Mouse (Mus musculus): ENCODE data around the gene Fndc9. TPM values are rescaled to one million over a fixed set of nuclear protein-coding genes. Genes with fewer than 3 reads are reported as not detected.

Gene Fndc9
- polyA plus RNA-seq, 1 experiment from 2014 or later, result 0.09 TPM

GRCm38 (mm10) chr11:46214368-46215230, 20.7 kb upstream of the Fndc9 start:
- no peak for ATAC-seq (ENCODE audit: borderline replicate concordance, extremely low read depth, low FRiP score, low TSS enrichment)
- Histone ChIP-seq H3K4me2 (peak overlapping the region; percentile 23), H3K4me1 (peaks cover 34% of the 10 kb centered on the region), H3K4me3 (no peak overlapping the region), H3K27ac (peak overlapping the region; percentile 93), H3K9ac (0 out of 2 replicates have a peak overlapping the region, but pooled peaks have one; percentile 1), H3K36me3 (no peaks in the 10 kb centered on the region), H3K9me3 (no peaks in the 10 kb centered on the region), H3K27me3 (no peaks in the 10 kb centered on the region)
- 22% methylated on average over 14 of the region's 14 CpGs for WGBS

GRCm38 (mm10) chr11:46215354-46215753, 20.0 kb upstream of the Fndc9 start:
- no peaks in the 10 kb centered on the region for H3K9me3 ChIP-seq
- H3K4me2 ChIP-seq, result peak overlapping the region; percentile 23
- peak overlapping the region; percentile 93 for H3K27ac ChIP-seq
- H3K4me1 ChIP-seq, result peaks cover 34% of the 10 kb centered on the region
- ATAC-seq (ENCODE audit: borderline replicate concordance, extremely low read depth, low FRiP score, low TSS enrichment), result peak; percentile 66
- no peak overlapping the region for H3K4me3 ChIP-seq
- H3K9ac ChIP-seq, result no peak overlapping the region
- WGBS, result 13% methylated on average over 3 of the region's 3 CpGs
- no peaks in the 10 kb centered on the region for H3K27me3 ChIP-seq
- no peaks in the 10 kb centered on the region for H3K36me3 ChIP-seq

- WGBS, result 66% methylated on average over 7 of the region's 7 CpGs
- ATAC-seq (ENCODE audit: borderline replicate concordance, extremely low read depth, low FRiP score, low TSS enrichment), result no peak
- no peak overlapping the region for H3K4me3 ChIP-seq
- H3K36me3 ChIP-seq, result no peaks in the 10 kb centered on the region
- H3K27me3 ChIP-seq, result no peaks in the 10 kb centered on the region
- no peak overlapping the region for H3K9ac ChIP-seq
- H3K4me1 ChIP-seq, result peaks cover 29% of the 10 kb centered on the region
- H3K4me2 ChIP-seq, result no peak overlapping the region
- no peaks in the 10 kb centered on the region for H3K9me3 ChIP-seq
- no peak overlapping the region for H3K27ac ChIP-seq
These were observed 18.7 kb upstream of the Fndc9 start for GRCm38 (mm10) chr11:46216669-46217068.

- Histone ChIP-seq H3K36me3 (no peaks in the 10 kb centered on the region), H3K4me3 (no peak overlapping the region), H3K4me2 (no peak overlapping the region), H3K9me3 (no peaks in the 10 kb centered on the region), H3K27ac (no peak overlapping the region), H3K9ac (no peak overlapping the region), H3K4me1 (peaks cover 25% of the 10 kb centered on the region), H3K27me3 (no peaks in the 10 kb centered on the region)
- 86% methylated on average over 9 of the region's 9 CpGs for WGBS
- ATAC-seq (ENCODE audit: borderline replicate concordance, extremely low read depth, low FRiP score, low TSS enrichment), result no peak
These were observed 17.6 kb upstream of the Fndc9 start for GRCm38 (mm10) chr11:46217686-46218085.

- Histone ChIP-seq H3K27me3 (no peaks in the 10 kb centered on the region), H3K36me3 (no peaks in the 10 kb centered on the region), H3K9me3 (no peaks in the 10 kb centered on the region), H3K9ac (no peak overlapping the region), H3K27ac (no peak overlapping the region), H3K4me1 (peaks cover 17% of the 10 kb centered on the region), H3K4me3 (no peak overlapping the region), H3K4me2 (no peak overlapping the region)
- ATAC-seq (ENCODE audit: borderline replicate concordance, extremely low read depth, low FRiP score, low TSS enrichment), result no peak
- 46% methylated on average over 5 of the region's 5 CpGs for WGBS
These were observed 16.7 kb upstream of the Fndc9 start for GRCm38 (mm10) chr11:46218584-46218983.

- Histone ChIP-seq H3K9me3 (no peaks in the 10 kb centered on the region), H3K27ac (no peak overlapping the region), H3K4me3 (no peak overlapping the region), H3K4me2 (no peak overlapping the region), H3K27me3 (no peaks in the 10 kb centered on the region), H3K36me3 (no peaks in the 10 kb centered on the region), H3K4me1 (peaks cover 9% of the 10 kb centered on the region), H3K9ac (no peak overlapping the region)
- 84% methylated on average over 9 of the region's 9 CpGs for WGBS
- no peak for ATAC-seq (ENCODE audit: borderline replicate concordance, extremely low read depth, low FRiP score, low TSS enrichment)
These were observed 16.0 kb upstream of the Fndc9 start for GRCm38 (mm10) chr11:46219380-46219779.

- no peak for ATAC-seq (ENCODE audit: borderline replicate concordance, extremely low read depth, low FRiP score, low TSS enrichment)
- peaks cover under 1% of the 10 kb centered on the region for H3K4me1 ChIP-seq
- no peak overlapping the region for H3K4me3 ChIP-seq
- no peaks in the 10 kb centered on the region for H3K9me3 ChIP-seq
- 68% methylated on average over 2 of the region's 2 CpGs for WGBS
- no peak overlapping the region for H3K9ac ChIP-seq
- H3K4me2 ChIP-seq, result no peak overlapping the region
- no peak overlapping the region for H3K27ac ChIP-seq
- H3K36me3 ChIP-seq, result no peaks in the 10 kb centered on the region
- H3K27me3 ChIP-seq, result no peaks in the 10 kb centered on the region
These were observed 15.1 kb upstream of the Fndc9 start for GRCm38 (mm10) chr11:46220211-46220610.

- Histone ChIP-seq H3K27ac (no peak overlapping the region), H3K4me3 (no peak overlapping the region), H3K27me3 (no peaks in the 10 kb centered on the region), H3K4me2 (no peak overlapping the region), H3K9ac (no peak overlapping the region), H3K4me1 (no peaks in the 10 kb centered on the region), H3K9me3 (no peaks in the 10 kb centered on the region), H3K36me3 (no peaks in the 10 kb centered on the region)
- WGBS, result 74% methylated on average over 2 of the region's 2 CpGs
- ATAC-seq (ENCODE audit: borderline replicate concordance, extremely low read depth, low FRiP score, low TSS enrichment), result no peak
These were observed 11.8 kb upstream of the Fndc9 start for GRCm38 (mm10) chr11:46223575-46223974.

- Histone ChIP-seq H3K4me3 (no peak overlapping the region), H3K9ac (no peak overlapping the region), H3K4me2 (no peak overlapping the region), H3K4me1 (no peaks in the 10 kb centered on the region), H3K27ac (no peak overlapping the region), H3K9me3 (no peaks in the 10 kb centered on the region), H3K36me3 (no peaks in the 10 kb centered on the region), H3K27me3 (no peaks in the 10 kb centered on the region)
- 90% methylated on average over 5 of the region's 5 CpGs for WGBS
- no peak for ATAC-seq (ENCODE audit: borderline replicate concordance, extremely low read depth, low FRiP score, low TSS enrichment)
These were observed 10.0 kb upstream of the Fndc9 start for GRCm38 (mm10) chr11:46225345-46225744.

- WGBS, result 68% methylated on average over 6 of the region's 6 CpGs
- Histone ChIP-seq H3K27me3 (no peaks in the 10 kb centered on the region), H3K27ac (no peak overlapping the region), H3K4me3 (no peak overlapping the region), H3K4me2 (no peak overlapping the region), H3K4me1 (no peaks in the 10 kb centered on the region), H3K36me3 (no peaks in the 10 kb centered on the region), H3K9ac (no peak overlapping the region), H3K9me3 (no peaks in the 10 kb centered on the region)
- no peak for ATAC-seq (ENCODE audit: borderline replicate concordance, extremely low read depth, low FRiP score, low TSS enrichment)
These were observed 5.1 kb upstream of the Fndc9 start for GRCm38 (mm10) chr11:46230184-46230583.

- ATAC-seq (ENCODE audit: borderline replicate concordance, extremely low read depth, low FRiP score, low TSS enrichment), result no peak
- Histone ChIP-seq H3K4me1 (no peaks in the 10 kb centered on the region), H3K9ac (no peak overlapping the region), H3K27me3 (no peaks in the 10 kb centered on the region), H3K9me3 (no peaks in the 10 kb centered on the region), H3K4me3 (no peak overlapping the region), H3K36me3 (no peaks in the 10 kb centered on the region), H3K27ac (no peak overlapping the region), H3K4me2 (no peak overlapping the region)
- 86% methylated on average over 4 of the region's 4 CpGs for WGBS
These were observed 2.5 kb upstream of the Fndc9 start for GRCm38 (mm10) chr11:46232803-46233202.

GRCm38 (mm10) chr11:46233966-46234365, 1.4 kb upstream of the Fndc9 start:
- Histone ChIP-seq H3K36me3 (no peaks in the 10 kb centered on the region), H3K9me3 (no peaks in the 10 kb centered on the region), H3K9ac (no peak overlapping the region), H3K27me3 (no peaks in the 10 kb centered on the region), H3K4me2 (no peak overlapping the region), H3K4me1 (no peaks in the 10 kb centered on the region), H3K27ac (no peak overlapping the region), H3K4me3 (no peak overlapping the region)
- whole genome bisulfite sequencing, result 59% methylated on average over 4 of the region's 4 CpGs
- ATAC-seq (ENCODE audit: borderline replicate concordance, extremely low read depth, low FRiP score, low TSS enrichment), result no peak
